Mouse (Mus musculus) thymus, adult 2 months (tissue): ENCODE results near the gene Avpr1b.

ENCODE experiments used
- CTCF ChIP-seq: fragments of 200-500 bp; IDR thresholded peaks from 2 replicates; pipeline ENCODE4 v1.5.1; 2012; ENCODE audit warnings: mild to moderate bottlenecking, control low read depth, low read length, moderate library complexity, borderline replicate concordance; ENCODE audit not compliant: control insufficient read depth, poor library complexity, insufficient read depth; ENCODE audit errors: extremely low read depth
- POLR2A ChIP-seq: fragments of 200-500 bp; IDR thresholded peaks from 2 replicates; pipeline ENCODE4 v1.6.1; 2012; ENCODE audit warnings: mild to moderate bottlenecking, low read length, control low read depth, moderate library complexity; ENCODE audit not compliant: control insufficient read depth, poor library complexity, insufficient read depth; ENCODE audit errors: extremely low read depth

GRCm38 (mm10) chr1:131606719-131607118 is 7.7 kb downstream of the Avpr1b start:
- TF ChIP-seq CTCF: no peak
- no peak for TF ChIP-seq POLR2A
